ENCODE assay signal across 14 mouse cellular contexts in genomic region chr2:161806287-161807007, GRCm38 (mm10).
DNase-seq lines count a peak whose midpoint lies in the region; ATAC-seq lines count a peak whose summit lies in the region.
"Had no signal": no experiment of that assay in that cellular context is flagged by ENCODE, and none has a peak within 500 bp of the region (broad histone marks: within the 10 kb centered on the region; RNA-seq: fewer than 3 reads in every experiment).

No protein-coding gene starts in this region.

- no peaks in the 10 kb centered on the region for H3K36me3 ChIP-seq in neural tube, embryonic 13.5 days

- peak; percentile 24 to 44 for DNase-seq in cerebellum, postnatal 10 days
- DNase-seq in cerebellum, postnatal 36 days = no peak
- DNase-seq in kidney, postnatal 4 days = peak; percentile 5 to 8
- DNase-seq in kidney, adult 8-10 months = no peak
- peak; percentile 49 for DNase-seq in right cerebral cortex, adult 18-20 months
- DNase-seq in right cerebral cortex, postnatal 25 days = no peak
- DNase-seq in urinary bladder, postnatal 14 days (ENCODE audit: low spot score) = no peak
- DNase-seq: adrenal gland, postnatal 10 days; gastrocnemius, adult 2 months; heart, postnatal 36 days; liver, postnatal 0 days; thymus, adult 2 months had no signal

- 20% methylated on average over 8 of the region's 8 CpGs for WGBS in neural tube, embryonic 13.5 days

- H3K27ac ChIP-seq in neural tube, embryonic 13.5 days (replicated peaks) = no peak overlapping the region
- H3K27ac ChIP-seq: gastrocnemius, adult 2 months had no signal

- peak; percentile 72 for ATAC-seq in neural tube, embryonic 13.5 days (ENCODE audit: low read depth)
- ATAC-seq: liver, postnatal 0 days had no signal

- no peak overlapping the region for H3K4me2 ChIP-seq in neural tube, embryonic 13.5 days

- no peak overlapping the region for H3K9ac ChIP-seq in neural tube, embryonic 13.5 days
- H3K9ac ChIP-seq: liver, postnatal 0 days had no signal

- H3K27me3 ChIP-seq in neural tube, embryonic 13.5 days = no peaks in the 10 kb centered on the region

- H3K9me3 ChIP-seq in neural tube, embryonic 13.5 days = no peaks in the 10 kb centered on the region

- H3K4me3 ChIP-seq in neural tube, embryonic 13.5 days = no peak overlapping the region
- H3K4me3 ChIP-seq: gastrocnemius, adult 2 months; myocyte had no signal

- H3K4me1 ChIP-seq in neural tube, embryonic 13.5 days (replicated peaks) = peaks cover 15% of the 10 kb centered on the region

Comparison
In these comparisons a context has a peak if more than half of its experiments do, and no peak if none do; other contexts are left out.
1. DNase-seq: peak in cerebellum, postnatal 10 days (2 of 2), kidney, postnatal 4 days (2 of 2) and right cerebral cortex, adult 18-20 months (single experiment); none in cerebellum, postnatal 36 days (0 of 2), kidney, adult 8-10 months (0 of 2), right cerebral cortex, postnatal 25 days (single experiment) and urinary bladder, postnatal 14 days (single experiment).